Mouse (Mus musculus): ENCODE results near the gene Senp3.

GRCm38 (mm10) chr11:69697396-69697795 is 15.5 kb upstream of the Senp3 start:
- TF ChIP-seq POLR2A (IDR thresholded peaks at IDR 0.05; ENCODE audit: insufficient read depth, low read depth, low read length) (no peak), CTCF (IDR thresholded peaks at IDR 0.05; ENCODE audit: insufficient read depth, low read depth, low read length) (no peak)
